Mouse (Mus musculus) C2C12 (cell line): ENCODE results near the gene Cep83.

Source experiments
- CEBPB ChIP-seq: IDR thresholded peaks from one replicate; pipeline ENCODE4 v1.6.1; 2011; ENCODE audit warnings: low read depth, mild to moderate bottlenecking, control low read depth, moderate library complexity
- CTCF ChIP-seq: IDR thresholded peaks from one replicate; pipeline ENCODE4 v1.5.1; 2011; ENCODE audit not compliant: control insufficient read depth, insufficient read depth, insufficient read length
- FOSL1 ChIP-seq: IDR thresholded peaks from one replicate; pipeline ENCODE4 v1.8.0; 2011; ENCODE audit warnings: mild to moderate bottlenecking, low read length; ENCODE audit not compliant: poor library complexity, insufficient read depth, severe bottlenecking
- MAX ChIP-seq: IDR thresholded peaks from one replicate; pipeline ENCODE4 v1.6.1; 2011; ENCODE audit warnings: mild to moderate bottlenecking, control low read depth
- MYOD1 ChIP-seq: IDR thresholded peaks from one replicate; pipeline ENCODE4 v1.6.1; 2011; ENCODE audit warnings: low read depth; ENCODE audit not compliant: control insufficient read depth, insufficient read length
- MYOG ChIP-seq: IDR thresholded peaks from one replicate; pipeline ENCODE4 v1.6.1; 2011; ENCODE audit not compliant: control insufficient read depth, insufficient read length; ENCODE audit errors: extremely low read depth
- USF1 ChIP-seq: IDR thresholded peaks from one replicate; pipeline ENCODE4 v1.6.1; 2011; ENCODE audit warnings: low read depth, mild to moderate bottlenecking, control low read depth, moderate library complexity

DNA sequence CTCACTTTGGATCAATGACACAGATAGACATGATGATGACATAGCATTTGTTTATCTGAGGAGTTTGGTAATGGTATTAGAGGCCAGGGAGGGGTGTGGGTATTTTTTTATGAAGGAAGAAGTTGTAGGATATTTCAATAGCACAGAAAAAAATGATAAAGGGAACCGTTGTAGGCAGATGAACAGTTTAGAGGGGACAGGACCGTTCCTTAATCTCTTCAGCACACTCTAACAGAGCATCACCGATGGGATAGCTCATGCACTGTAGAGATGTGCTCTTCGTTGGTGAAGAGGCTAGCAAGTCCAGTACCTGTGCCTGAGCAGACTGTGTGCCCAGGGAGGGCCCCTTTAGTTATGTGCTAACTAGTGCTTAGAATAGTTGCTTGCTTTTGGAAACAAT lies 90.9 kb downstream of the Cep83 start:
- TF ChIP-seq CTCF, result no peak
- TF ChIP-seq MAX, result no peak
- TF ChIP-seq USF1, result no peak
- no peak for TF ChIP-seq MYOG
- TF ChIP-seq MYOD1, result no peak
- no peak for TF ChIP-seq CEBPB
- no peak for TF ChIP-seq FOSL1
